ENCODE assay signal across 15 mouse cellular contexts in genomic region chr6:29210231-29210936, GRCm38 (mm10). TPM values are rescaled to one million over a fixed set of nuclear protein-coding genes. Genes with fewer than 3 reads are reported as not detected.
DNase-seq lines count a peak whose midpoint lies in the region; ATAC-seq and TF ChIP-seq lines count a peak whose summit lies in the region.
"Had no signal": no experiment of that assay in that cellular context is flagged by ENCODE, and none has a peak within 500 bp of the region (broad histone marks: within the 10 kb centered on the region; RNA-seq: fewer than 3 reads in every experiment).

No protein-coding gene starts in this region.

- ATAC-seq in kidney, postnatal 0 days (replicated peaks; ENCODE audit: low FRiP score, low read depth): no peak
- ATAC-seq in midbrain, embryonic 14.5 days (ENCODE audit: low FRiP score, low TSS enrichment): no peak
- ATAC-seq: intestine, postnatal 0 days; Patski had no signal

- no peak for TF ChIP-seq CTCF in kidney, postnatal 0 days (IDR thresholded peaks at IDR 0.05; ENCODE audit: low read depth)

- DNase-seq in adrenal gland, postnatal 14 days: peak; percentile 59
- no peak for DNase-seq in adrenal gland, postnatal 10 days
- DNase-seq in kidney, postnatal 0 days (ENCODE audit: low spot score): no peak
- no peak for DNase-seq in kidney, adult 8-10 months
- DNase-seq in midbrain, embryonic 14.5 days: no peak
- DNase-seq in layer of hippocampus, adult 8-10 months (ENCODE audit: low spot score in 2 of 2): no peak
- no peak for DNase-seq in ovary, postnatal 10 days (ENCODE audit: low spot score)
- DNase-seq: adrenal gland, adult 8-10 months; liver had no signal

- no peaks in the 10 kb centered on the region for H3K27me3 ChIP-seq in kidney, postnatal 0 days (ENCODE audit: insufficient read depth, low read length)
- peaks cover 8% of the 10 kb centered on the region; the same call in 1 of the 2 replicates for H3K27me3 ChIP-seq in midbrain, embryonic 14.5 days (ENCODE audit: control insufficient read depth, insufficient read depth, low read length)
- H3K27me3 ChIP-seq: Patski had no signal

- H3K9ac ChIP-seq in kidney, postnatal 0 days (ENCODE audit: low read depth, low read length): no peak overlapping the region
- no peak overlapping the region for H3K9ac ChIP-seq in midbrain, embryonic 14.5 days (replicated peaks; ENCODE audit: low read length)

- H3K36me3 ChIP-seq in kidney, postnatal 0 days (ENCODE audit: insufficient read depth, low read length): 0 out of 2 replicates have a peak, but pooled peaks cover 8% of the 10 kb centered on the region
- H3K36me3 ChIP-seq in midbrain, embryonic 14.5 days (ENCODE audit: control insufficient read depth, insufficient read depth, low read length): peaks cover 14% of the 10 kb centered on the region

- WGBS in kidney, postnatal 0 days: 85% methylated on average over 9 of the region's 9 CpGs
- 84% methylated on average over 9 of the region's 9 CpGs for WGBS in midbrain, embryonic 14.5 days

- peaks cover 15% of the 10 kb centered on the region for H3K4me1 ChIP-seq in kidney, postnatal 0 days (replicated peaks; ENCODE audit: insufficient read depth, low read length)
- H3K4me1 ChIP-seq in brown adipose tissue, adult 24 weeks (ENCODE audit: control insufficient read depth, insufficient read depth, insufficient read length, low read length): peaks cover 32% of the 10 kb centered on the region
- H3K4me1 ChIP-seq in midbrain, embryonic 14.5 days (ENCODE audit: control insufficient read depth, insufficient read depth, low read length): peaks cover 47% of the 10 kb centered on the region

- no peak overlapping the region for H3K27ac ChIP-seq in kidney, postnatal 0 days
- no peak overlapping the region for H3K27ac ChIP-seq in brown adipose tissue, adult 24 weeks (replicated peaks; ENCODE audit: low read depth, low read length)
- no peak overlapping the region for H3K27ac ChIP-seq in midbrain, embryonic 14.5 days (replicated peaks; ENCODE audit: low read depth, low read length)
- H3K27ac ChIP-seq: embryonic facial prominence, embryonic 12.5 days; stomach, postnatal 0 days had no signal

- H3K4me3 ChIP-seq in kidney, postnatal 0 days (replicated peaks; ENCODE audit: low read depth, low read length): no peak overlapping the region
- 0 out of 2 replicates have a peak overlapping the region, but pooled peaks have one; percentile 15 for H3K4me3 ChIP-seq in brown adipose tissue, adult 24 weeks (ENCODE audit: insufficient read depth, low read depth, low read length)
- H3K4me3 ChIP-seq in midbrain, embryonic 14.5 days (replicated peaks; ENCODE audit: low read depth, low read length): no peak overlapping the region

- 0 out of 2 replicates have a peak overlapping the region, but pooled peaks have one; percentile 96 for H3K4me2 ChIP-seq in kidney, postnatal 0 days (ENCODE audit: low read length)
- peak overlapping the region; percentile 84 for H3K4me2 ChIP-seq in midbrain, embryonic 14.5 days (ENCODE audit: low read length)

- no peaks in the 10 kb centered on the region for H3K9me3 ChIP-seq in kidney, postnatal 0 days (replicated peaks; ENCODE audit: low read length)
- no peaks in the 10 kb centered on the region for H3K9me3 ChIP-seq in midbrain, embryonic 14.5 days (ENCODE audit: control insufficient read depth, low read length)
- H3K9me3 ChIP-seq: embryonic facial prominence, embryonic 12.5 days; heart, embryonic 12.5 days had no signal

RNA-seq across cellular contexts. Expression of gene Impdh1, which starts 5.8 kb away (rescaled TPM):
- 252 and 482 TPM in 2 replicates for total RNA-seq in adrenal gland, postnatal 14 days (2021)
- 100 to 1,000 TPM; 351 to 403 TPM for total RNA-seq in adrenal gland, postnatal 10 days (2021)
- 26.3 and 28.0 TPM in 2 replicates for polyA plus RNA-seq in kidney, postnatal 0 days (2015; fragmentation: Nextera tagmentation; extraction: Ambion mirVana)
- polyA plus RNA-seq in brown adipose tissue, adult 24 weeks (2012; ENCODE audit: insufficient read depth, insufficient read length, missing spikeins): 68.7 and 105 TPM in 2 replicates
- 48.3 and 48.5 TPM in 2 replicates for polyA plus RNA-seq in midbrain, embryonic 14.5 days (2014; fragmentation: Nextera tagmentation; extraction: Ambion mirVana)
- total RNA-seq in layer of hippocampus, adult 8-10 months (2022): 10 to 100 TPM; 36.4 to 45.0 (median 41.1) TPM

RNA-seq across cellular contexts. Expression of gene Prrt4, which starts 31.0 kb away (rescaled TPM):
- 4.9 and 5.1 TPM in 2 replicates for total RNA-seq in adrenal gland, postnatal 14 days (2021)
- total RNA-seq in adrenal gland, postnatal 10 days (2021): 1 to 10 TPM; 4.2 to 5.6 TPM
- polyA plus RNA-seq in kidney, postnatal 0 days (2015; fragmentation: Nextera tagmentation; extraction: Ambion mirVana): 0.50 and 0.76 TPM in 2 replicates
- 1.5 and 1.6 TPM in 2 replicates for polyA plus RNA-seq in brown adipose tissue, adult 24 weeks (2012; ENCODE audit: insufficient read depth, insufficient read length, missing spikeins)
- 6.2 and 7.5 TPM in 2 replicates for polyA plus RNA-seq in midbrain, embryonic 14.5 days (2014; fragmentation: Nextera tagmentation; extraction: Ambion mirVana)
- 1 to 10 TPM; 2.6 to 3.5 (median 3.0) TPM for total RNA-seq in layer of hippocampus, adult 8-10 months (2022)

RNA-seq across cellular contexts. Expression of gene Rbm28, which starts 45.6 kb away (rescaled TPM):
- 29.7 and 31.8 TPM in 2 replicates for total RNA-seq in adrenal gland, postnatal 14 days (2021)
- total RNA-seq in adrenal gland, postnatal 10 days (2021): 10 to 100 TPM; 21.4 to 29.1 TPM
- 26.6 and 30.9 TPM in 2 replicates for polyA plus RNA-seq in kidney, postnatal 0 days (2015; fragmentation: Nextera tagmentation; extraction: Ambion mirVana)
- 29.0 and 33.8 TPM in 2 replicates for polyA plus RNA-seq in brown adipose tissue, adult 24 weeks (2012; ENCODE audit: insufficient read depth, insufficient read length, missing spikeins)
- polyA plus RNA-seq in midbrain, embryonic 14.5 days (2014; fragmentation: Nextera tagmentation; extraction: Ambion mirVana): 36.9 and 47.6 TPM in 2 replicates
- total RNA-seq in layer of hippocampus, adult 8-10 months (2022): 10 to 100 TPM; 38.0 to 52.6 (median 44.6) TPM
